Mouse (Mus musculus) myocyte (in vitro differentiated cells): ENCODE measurements at regions not wholly inside any gene's neighbourhood (a gene's known extent, or its start where the extent isn't known, plus 50 kb on each side); places are given as distances from the start of the nearest gene placed in this dataset.

Experiments used
- H3K27me3 ChIP-seq: one replicate; pipeline ENCODE4 v1.6.1; 2011; ENCODE audit not compliant: control insufficient read depth, insufficient read depth, insufficient read length
- H3K36me3 ChIP-seq: one replicate; pipeline ENCODE4 v1.6.1; 2011; ENCODE audit not compliant: control insufficient read depth, insufficient read depth
- H3K4me2 ChIP-seq: one replicate; pipeline ENCODE4 v1.6.1; 2011; ENCODE audit warnings: low read depth, control low read depth
- H3K4me3 ChIP-seq: one replicate; pipeline ENCODE4 v1.5.1; 2011; ENCODE audit warnings: mild to moderate bottlenecking, control low read depth, moderate library complexity
- H3K79me2 ChIP-seq: one replicate; pipeline ENCODE4 v1.6.1; 2011; ENCODE audit not compliant: control insufficient read depth, insufficient read depth
- H3ac ChIP-seq: one replicate; pipeline ENCODE4 v1.6.1; 2011; ENCODE audit not compliant: control insufficient read depth, insufficient read length
- CEBPB ChIP-seq: IDR thresholded peaks from 2 replicates; pipeline ENCODE4 v1.6.1; 2011; ENCODE audit warnings: mild to moderate bottlenecking, moderate library complexity; ENCODE audit not compliant: poor library complexity, insufficient read depth, severe bottlenecking
- E2F4 ChIP-seq: IDR thresholded peaks from one replicate; pipeline ENCODE4 v1.6.1; 2011; ENCODE audit warnings: mild to moderate bottlenecking, control low read depth, moderate library complexity; ENCODE audit not compliant: insufficient read depth
- MAX ChIP-seq: IDR thresholded peaks from one replicate; pipeline ENCODE4 v1.6.1; 2011; ENCODE audit warnings: low read depth, mild to moderate bottlenecking, control low read depth
- MYOD1 ChIP-seq, 3 experiments: IDR thresholded peaks; one replicate each; pipeline ENCODE4 v1.6.1; 2011; ENCODE audit warnings: control low read depth in 2 of 3, low read depth in 2 of 3, mild to moderate bottlenecking in 2 of 3, moderate library complexity in 1 of 3; ENCODE audit not compliant: insufficient read length in 2 of 3, control insufficient read depth in 1 of 3
- MYOG ChIP-seq, 3 experiments: IDR thresholded peaks; one replicate each; pipeline ENCODE4 v1.6.1; 2011; ENCODE audit warnings: control low read depth in 2 of 3, low read depth in 2 of 3, mild to moderate bottlenecking in 2 of 3; ENCODE audit not compliant: insufficient read length in 2 of 3, control insufficient read depth in 1 of 3, insufficient read depth in 1 of 3
- POLR2A ChIP-seq: IDR thresholded peaks from one replicate; pipeline ENCODE4 v1.6.1; 2011; ENCODE audit warnings: low read depth, mild to moderate bottlenecking, control low read depth, moderate library complexity; ENCODE audit not compliant: insufficient read length
- POLR2AphosphoS2 ChIP-seq: IDR thresholded peaks from one replicate; pipeline ENCODE4 v1.6.1; 2011; ENCODE audit warnings: low read depth, control low read depth; ENCODE audit not compliant: insufficient read length
- REST ChIP-seq: IDR thresholded peaks from one replicate; pipeline ENCODE4 v1.6.1; 2011; ENCODE audit warnings: mild to moderate bottlenecking, control low read depth, moderate library complexity; ENCODE audit not compliant: insufficient read depth, insufficient read length
- SRF ChIP-seq: IDR thresholded peaks from one replicate; pipeline ENCODE4 v1.6.1; 2011; ENCODE audit warnings: low read depth; ENCODE audit not compliant: control insufficient read depth, insufficient read length
- TCF12 ChIP-seq: IDR thresholded peaks from one replicate; pipeline ENCODE4 v1.6.1; 2011; ENCODE audit warnings: mild to moderate bottlenecking, control low read depth; ENCODE audit not compliant: poor library complexity, insufficient read depth, severe bottlenecking
- TCF3 ChIP-seq: IDR thresholded peaks from one replicate; pipeline ENCODE4 v1.6.1; 2011; ENCODE audit warnings: low read depth, control low read depth; ENCODE audit not compliant: insufficient read length
- USF1 ChIP-seq: IDR thresholded peaks from one replicate; pipeline ENCODE4 v1.6.1; 2011; ENCODE audit warnings: low read depth, mild to moderate bottlenecking, control low read depth, moderate library complexity

- Histone ChIP-seq H3K79me2 (no peaks in the 10 kb centered on the region), H3K27me3 (no peaks in the 10 kb centered on the region), H3K4me3 (no peak overlapping the region), H3ac (no peak overlapping the region), H3K36me3 (no peaks in the 10 kb centered on the region), H3K4me2 (no peak overlapping the region)
- TF ChIP-seq TCF12 (no peak), CEBPB (no peak), E2F4 (no peak), POLR2AphosphoS2 (no peak)
Measured at GRCm38 (mm10) chr13:107688972-107689371, 355.3 kb upstream of the Smim15 start.

GRCm38 (mm10) chr13:107685231-107685630 lies 359.0 kb upstream of the Smim15 start:
- TF ChIP-seq REST (no peak), MAX (no peak), CEBPB (no peak), SRF (no peak), USF1 (no peak), MYOD1 (IDR thresholded peaks at IDR 0.05; ENCODE audit: control insufficient read depth in 1 of 3, insufficient read length in 2 of 3, low read depth in 2 of 3) (no peak), TCF12 (no peak), TCF3 (no peak), MYOG (IDR thresholded peaks at IDR 0.05; ENCODE audit: control insufficient read depth in 1 of 3, insufficient read depth in 1 of 3, insufficient read length in 2 of 3, low read depth in 2 of 3) (no peak), E2F4 (no peak), POLR2AphosphoS2 (no peak), POLR2A (no peak)
- H3K4me3 ChIP-seq: no peak overlapping the region
- H3K36me3 ChIP-seq: no peaks in the 10 kb centered on the region
- H3ac ChIP-seq: no peak overlapping the region
- H3K27me3 ChIP-seq: no peaks in the 10 kb centered on the region
- no peaks in the 10 kb centered on the region for H3K79me2 ChIP-seq
- no peak overlapping the region for H3K4me2 ChIP-seq

DNA sequence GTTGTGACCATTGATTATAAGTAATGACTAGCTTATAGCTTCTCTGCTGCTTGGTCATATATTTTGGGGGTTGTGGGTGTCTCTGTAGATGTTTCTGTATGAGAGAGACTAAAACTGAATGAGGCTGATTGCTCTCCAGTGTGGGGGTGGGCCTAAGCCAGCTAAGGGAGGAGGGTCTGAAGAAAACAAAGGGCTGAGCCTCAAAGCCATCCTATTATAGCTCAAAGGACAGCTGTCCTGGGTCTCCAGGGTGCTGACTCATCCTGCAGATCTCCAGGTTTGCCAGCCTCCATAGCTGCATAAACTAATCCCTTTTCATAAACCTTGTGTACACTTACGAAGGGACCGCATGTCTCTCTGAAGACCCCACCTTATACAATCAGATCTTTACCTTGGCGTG lies 360.3 kb upstream of the Smim15 start:
- Histone ChIP-seq H3K4me3 (no peak overlapping the region), H3K36me3 (no peaks in the 10 kb centered on the region), H3K4me2 (no peak overlapping the region), H3K27me3 (no peaks in the 10 kb centered on the region), H3K79me2 (no peaks in the 10 kb centered on the region), H3ac (no peak overlapping the region)
- TF ChIP-seq TCF12 (no peak), POLR2A (no peak), E2F4 (no peak), SRF (no peak), MYOG (IDR thresholded peaks at IDR 0.05; ENCODE audit: control insufficient read depth in 1 of 3, insufficient read depth in 1 of 3, insufficient read length in 2 of 3, low read depth in 2 of 3) (no peak), CEBPB (no peak), POLR2AphosphoS2 (no peak), TCF3 (no peak), MAX (no peak), MYOD1 (IDR thresholded peaks at IDR 0.05; ENCODE audit: control insufficient read depth in 1 of 3, insufficient read length in 2 of 3, low read depth in 2 of 3) (no peak), USF1 (no peak)

DNA sequence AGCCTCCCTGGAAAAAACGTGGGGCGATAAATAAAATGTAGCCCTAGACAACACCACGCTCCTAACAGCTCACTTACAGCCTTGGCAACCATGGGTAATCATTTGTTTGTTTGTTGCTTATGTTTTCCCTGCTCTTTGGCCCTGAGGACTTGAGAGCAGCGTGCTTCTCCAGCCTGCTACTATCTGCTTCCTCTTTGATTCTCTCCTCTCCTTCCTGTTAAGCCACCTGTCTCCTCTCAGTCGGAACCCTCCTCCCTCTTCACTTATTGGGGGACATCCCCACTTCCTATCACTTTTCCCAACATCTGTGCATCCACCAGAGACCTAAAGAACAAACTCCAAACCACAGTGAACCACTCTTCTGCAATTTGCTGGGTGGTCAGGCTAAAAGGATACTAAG lies 362.5 kb upstream of the Smim15 start:
- TF ChIP-seq REST (no peak), POLR2AphosphoS2 (no peak), MAX (no peak), TCF3 (no peak), TCF12 (no peak), CEBPB (no peak)
- H3K79me2 ChIP-seq: no peaks in the 10 kb centered on the region
- H3K4me2 ChIP-seq: no peak overlapping the region
- H3K36me3 ChIP-seq: no peaks in the 10 kb centered on the region
- H3K4me3 ChIP-seq: no peak overlapping the region
- H3K27me3 ChIP-seq: no peaks in the 10 kb centered on the region
- no peak overlapping the region for H3ac ChIP-seq

- H3ac ChIP-seq: no peak overlapping the region
- no peak overlapping the region for H3K4me3 ChIP-seq
- no peak overlapping the region for H3K4me2 ChIP-seq
- TF ChIP-seq MYOD1 (IDR thresholded peaks at IDR 0.05; ENCODE audit: control insufficient read depth in 1 of 3, insufficient read length in 2 of 3, low read depth in 2 of 3): peak in 2 of 3 experiments; percentile 87 to 91
- peak; percentile 36 to 80 (median 70) for TF ChIP-seq MYOG (IDR thresholded peaks at IDR 0.05; ENCODE audit: control insufficient read depth in 1 of 3, insufficient read depth in 1 of 3, insufficient read length in 2 of 3, low read depth in 2 of 3)
- TF ChIP-seq SRF: no peak
- TF ChIP-seq E2F4: no peak
- TF ChIP-seq POLR2A: no peak
- no peak for TF ChIP-seq TCF3
- TF ChIP-seq TCF12: peak; percentile 88
- no peak for TF ChIP-seq REST
- H3K27me3 ChIP-seq: no peaks in the 10 kb centered on the region
- H3K36me3 ChIP-seq: no peaks in the 10 kb centered on the region
- H3K79me2 ChIP-seq: no peaks in the 10 kb centered on the region
Measured at GRCm38 (mm10) chr13:107678860-107679259, 365.4 kb upstream of the Smim15 start.
